Mouse (Mus musculus) c-Kit-positive CD71-positive TER-119-negative erythroid progenitor cells, embryonic 14.5 days (primary cell): ENCODE measurements at regions not wholly inside any gene's neighbourhood (a gene's known extent, or its start where the extent isn't known, plus 50 kb on each side); places are given as distances from the start of the nearest gene placed in this dataset.
"Not testable (repeated sequence)": the region's sequence is repeated elsewhere in the genome, so short reads cannot be mapped to it uniquely, and the experiment has no call there.

ENCODE experiments used
- DNase-seq: peaks from one replicate; pipeline ENCODE4 v3.0.0-alpha.2; 2013; ENCODE audit warnings: low read depth

DNA sequence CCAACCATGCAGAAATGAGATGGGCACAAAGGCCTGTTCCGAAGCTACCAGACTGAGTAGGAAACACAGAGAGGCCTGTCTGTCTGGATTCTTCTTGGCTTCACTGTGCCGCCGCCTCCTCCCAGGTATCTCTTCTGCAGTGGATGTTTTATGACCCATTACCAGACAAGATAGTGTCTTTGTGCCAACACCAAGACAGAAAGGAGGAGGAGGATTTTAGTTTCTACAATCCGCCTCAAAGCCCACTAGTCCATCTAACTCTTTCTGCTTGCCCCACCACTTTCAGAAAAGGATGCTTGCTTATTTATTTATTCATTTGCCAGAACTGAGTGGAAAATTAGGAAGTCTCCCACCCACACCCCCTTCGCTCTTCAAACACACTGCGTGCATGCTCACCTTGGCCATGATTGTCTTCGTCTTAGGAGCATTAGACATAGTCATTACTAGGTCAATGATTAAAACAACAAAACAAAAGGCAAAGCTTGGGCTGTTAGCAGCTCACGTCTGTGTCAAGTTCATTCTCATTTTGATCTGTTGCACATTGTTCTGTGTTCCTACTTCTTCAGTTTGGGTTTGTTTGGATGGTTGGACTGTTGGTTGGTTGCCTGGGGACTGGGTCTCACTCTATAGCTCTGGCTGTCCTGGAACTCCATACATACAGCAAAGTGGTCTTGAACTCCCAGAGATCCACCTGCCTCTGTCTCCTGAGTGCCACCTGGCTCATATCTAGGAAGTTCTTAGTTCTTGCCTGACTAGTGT lies 61.7 kb upstream of the Cpm start:
- no peak for DNase-seq

DNA sequence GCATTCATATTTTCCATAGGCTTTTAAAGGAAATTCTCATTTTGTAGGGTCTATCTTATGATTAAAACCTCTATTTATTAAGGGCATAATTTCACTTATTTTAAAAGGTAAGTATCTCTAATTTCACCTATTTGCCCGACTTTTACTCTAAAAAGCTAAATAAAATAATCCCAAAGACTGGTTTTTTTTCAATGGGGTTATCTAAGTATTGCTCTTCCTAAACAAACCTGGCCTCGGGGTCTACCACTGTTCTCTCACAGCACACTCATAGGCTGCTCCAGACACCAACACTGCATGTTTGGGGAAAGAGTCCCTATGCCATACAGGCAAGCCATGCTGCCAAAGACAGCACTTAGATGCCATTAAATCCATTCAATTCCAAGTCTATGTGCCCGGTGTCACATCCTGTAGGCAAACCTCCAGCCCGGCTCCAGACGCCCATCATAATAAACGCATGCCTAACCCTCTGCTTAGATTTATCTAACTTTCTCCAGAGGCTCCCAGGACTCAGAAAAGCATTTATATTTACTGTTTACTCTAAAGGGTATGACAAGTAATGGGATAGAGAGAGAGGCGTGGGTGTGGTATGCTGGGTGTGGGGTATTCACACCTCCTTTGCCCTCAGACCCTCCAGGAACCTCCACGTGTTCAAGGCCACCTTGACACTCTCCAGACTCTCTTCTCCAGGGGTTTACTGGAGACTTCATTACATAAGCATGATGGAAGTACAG lies 62.5 kb upstream of the Cpm start:
- DNase-seq = no peak

DNA sequence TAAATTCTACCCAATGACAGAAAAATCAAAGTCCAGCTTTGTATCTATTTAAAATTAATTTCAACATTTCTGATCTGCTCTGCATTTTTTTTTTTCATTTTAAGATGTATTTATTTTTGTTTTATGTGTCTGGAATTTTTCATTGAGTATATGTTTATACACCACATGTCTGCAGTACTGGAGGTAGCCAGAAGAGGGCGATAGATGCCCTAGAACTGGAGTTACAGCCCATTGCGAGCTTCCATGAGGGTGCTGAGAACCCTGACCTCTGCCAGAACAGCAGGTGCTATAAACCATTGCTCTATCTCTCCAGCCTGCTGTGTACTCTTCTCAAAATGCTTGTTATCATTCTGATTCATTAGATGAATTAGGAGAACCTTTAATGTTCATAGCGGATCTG lies 63.1 kb upstream of the Cpm start:
- DNase-seq = no peak

DNA sequence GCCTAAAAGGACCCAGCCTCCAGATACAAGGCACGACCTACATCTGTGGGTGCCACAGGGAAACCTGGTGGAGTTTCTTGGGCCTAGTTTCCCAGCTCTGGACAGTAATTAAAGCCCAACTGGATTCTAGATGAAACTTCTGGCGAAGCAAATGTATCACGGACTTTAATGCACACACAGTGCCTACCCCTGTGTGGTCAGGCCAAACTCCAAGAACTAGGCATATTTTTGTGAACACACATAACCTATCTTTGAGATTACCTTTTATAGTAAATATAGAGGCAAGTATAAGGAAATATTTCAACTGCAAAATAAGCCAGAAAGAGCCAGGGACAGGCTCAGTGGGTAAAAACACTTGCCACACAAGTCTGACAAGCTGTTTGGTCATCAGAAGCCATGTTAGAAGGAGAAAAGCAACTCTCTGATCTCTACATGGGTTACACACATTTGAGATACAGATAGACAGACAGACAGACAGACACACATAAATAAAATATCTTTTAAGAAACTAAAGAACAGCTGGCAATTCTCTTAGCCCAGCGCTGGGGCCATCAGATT lies 63.7 kb upstream of the Cpm start:
- DNase-seq = no peak

DNA sequence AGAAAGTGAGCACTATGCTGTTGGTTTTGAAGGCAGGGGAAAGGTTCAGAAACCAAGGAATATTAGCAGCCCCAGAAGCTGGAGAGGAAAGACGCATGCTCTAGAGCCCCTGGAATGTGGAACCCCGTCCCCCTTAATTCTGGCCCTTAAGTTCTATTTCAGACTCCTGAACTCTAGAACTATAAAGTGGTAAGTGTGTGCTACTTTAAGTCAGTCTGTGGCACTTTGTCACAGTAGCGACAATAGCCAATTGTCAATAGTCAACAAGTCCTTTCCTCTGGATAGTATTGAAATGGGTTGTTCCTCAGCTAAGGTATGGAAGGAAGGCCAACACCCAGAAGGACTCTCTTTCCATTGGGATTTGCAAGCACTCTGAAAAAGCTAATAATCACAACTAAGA lies 64.2 kb upstream of the Cpm start:
- no peak for DNase-seq

DNA sequence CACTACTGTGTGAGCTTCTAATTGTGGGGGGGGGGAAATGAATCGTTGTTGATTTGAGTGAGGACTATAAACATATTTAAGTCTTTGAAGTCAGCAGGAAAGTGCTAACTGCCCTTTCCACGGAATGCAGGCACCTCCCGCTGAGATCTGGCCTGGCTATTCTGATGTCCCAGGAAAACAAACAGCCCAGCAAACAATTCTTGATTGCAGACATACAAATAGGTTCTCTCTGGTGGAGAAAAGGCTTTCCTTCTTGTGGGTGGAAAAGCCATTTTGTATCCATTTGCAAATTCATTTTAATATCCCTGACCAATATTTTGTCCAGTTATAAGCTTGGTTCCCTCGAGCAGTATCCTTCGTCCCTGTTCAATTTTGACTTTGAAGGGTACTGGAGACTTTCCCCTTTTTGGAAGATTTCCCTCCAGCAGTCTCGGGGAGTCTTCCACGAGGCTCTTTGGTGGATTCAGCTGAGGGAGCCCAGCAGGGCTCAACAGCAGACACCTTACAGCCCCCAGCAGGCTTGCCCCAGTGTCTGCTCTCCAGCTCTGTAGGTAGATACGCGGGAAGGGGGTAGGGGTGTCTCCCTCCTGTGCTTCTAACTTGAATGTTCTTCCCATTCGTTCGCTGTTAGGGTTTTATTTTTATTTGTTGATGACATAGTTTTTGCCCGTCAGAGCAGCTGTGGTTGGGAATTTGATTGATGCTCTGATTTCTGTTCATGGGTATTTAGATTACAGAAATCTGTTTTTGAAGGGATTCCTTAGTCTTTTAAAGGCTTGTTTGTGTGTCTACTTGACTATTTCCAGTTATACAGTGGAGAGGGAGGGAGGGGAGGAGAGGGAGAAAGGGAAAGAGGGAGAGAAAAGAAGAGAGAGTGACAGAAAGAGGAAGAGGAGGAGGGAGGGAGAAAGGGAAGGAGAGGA lies 64.9 kb upstream of the Cpm start:
- DNase-seq = no peak

DNA sequence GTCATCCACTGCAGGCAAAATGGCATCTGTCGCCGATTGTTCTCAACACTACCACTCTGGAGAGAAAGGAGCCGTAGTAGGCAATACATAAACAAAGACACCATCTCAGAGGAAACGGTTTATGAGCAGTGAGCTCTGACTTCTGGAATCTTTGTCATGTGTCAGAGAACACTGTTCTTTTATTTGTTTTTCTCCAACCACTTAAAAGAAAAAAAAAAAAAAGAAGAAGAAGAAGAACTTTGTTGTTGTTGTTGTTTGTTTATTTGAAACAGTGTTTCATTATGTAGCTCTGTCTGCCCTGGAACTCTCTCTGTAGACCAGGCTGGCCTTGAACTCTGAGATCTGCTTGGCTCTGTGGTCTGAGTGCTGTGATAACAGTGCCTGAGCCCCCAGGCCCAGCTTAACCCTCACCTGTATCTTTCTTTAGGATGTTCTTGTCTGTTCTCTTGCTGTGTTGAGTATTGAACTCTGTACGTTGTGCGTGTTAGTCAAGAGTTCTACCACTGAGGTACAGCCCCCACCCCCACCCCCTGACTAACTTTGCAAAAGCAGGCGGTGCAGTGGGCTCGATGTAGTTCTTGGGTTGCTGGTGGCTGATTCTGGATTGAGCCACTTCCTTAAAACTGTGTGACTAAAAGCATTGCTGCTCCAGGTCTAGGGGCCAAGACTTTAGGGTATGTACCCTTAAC lies 65.7 kb upstream of the Cpm start:
- DNase-seq = no peak

DNA sequence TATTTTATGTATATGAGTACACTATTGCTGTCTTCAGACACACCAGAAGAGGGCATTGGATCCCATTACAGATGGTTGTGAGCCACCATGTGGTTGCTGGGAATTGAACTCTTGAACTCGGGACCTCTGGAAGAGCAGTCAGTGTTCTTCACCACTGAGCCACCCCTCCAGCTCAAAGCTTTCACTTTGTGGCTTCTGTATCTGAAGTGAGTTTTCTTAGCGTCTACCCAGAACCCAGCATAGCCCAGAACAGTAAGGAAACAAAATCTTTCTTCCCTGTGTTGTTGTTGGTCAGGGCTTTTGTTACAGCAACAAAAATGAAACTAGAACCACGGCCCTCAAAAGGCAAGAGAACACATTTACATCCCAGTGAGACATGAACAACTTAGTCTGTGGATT lies 66.5 kb upstream of the Cpm start:
- not testable (repeated sequence) for DNase-seq

DNA sequence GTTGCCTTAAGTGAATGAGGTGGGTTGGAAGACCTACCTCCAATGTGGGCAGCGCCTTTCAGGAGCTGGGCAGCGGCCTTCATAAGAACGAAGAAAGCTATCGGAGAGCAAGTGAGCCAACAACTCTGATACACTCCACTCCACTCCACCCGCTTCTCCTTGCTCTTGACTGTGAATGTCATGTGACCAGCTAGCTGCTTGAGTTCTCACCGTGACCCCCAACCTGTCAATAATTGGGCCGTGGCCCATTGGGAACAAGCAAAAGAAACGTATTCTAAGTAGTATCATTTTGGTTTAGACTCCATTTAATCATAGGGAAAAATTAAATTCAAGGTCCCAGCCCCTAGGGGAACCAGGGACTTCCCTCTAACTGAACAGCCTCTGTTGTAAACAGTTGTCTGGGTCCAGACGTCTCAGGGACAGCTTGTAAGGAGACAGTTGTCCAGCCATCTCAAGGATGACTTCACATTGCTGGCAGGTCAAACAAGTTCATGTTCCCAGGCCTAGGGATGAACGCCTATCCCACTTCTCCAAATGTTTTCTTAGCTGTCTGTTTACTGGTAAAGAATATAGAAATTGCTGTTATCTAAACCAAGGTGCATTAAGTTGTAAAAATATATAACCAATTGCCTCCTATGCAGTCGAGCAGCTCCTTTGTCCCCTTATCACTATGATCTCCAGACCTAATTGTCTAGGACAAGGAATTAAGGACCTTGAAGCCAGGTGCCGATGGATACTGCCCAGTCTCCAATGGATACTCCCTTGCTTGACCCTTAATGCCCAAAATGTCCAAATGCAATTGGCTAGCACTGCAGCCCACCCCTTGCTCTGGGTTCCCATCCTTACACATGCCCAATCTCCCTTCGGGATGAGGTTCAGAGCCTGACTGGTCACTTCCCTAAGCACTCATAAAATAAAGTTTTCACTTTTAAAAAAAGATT lies 67.1 kb upstream of the Cpm start:
- no peak for DNase-seq

DNA sequence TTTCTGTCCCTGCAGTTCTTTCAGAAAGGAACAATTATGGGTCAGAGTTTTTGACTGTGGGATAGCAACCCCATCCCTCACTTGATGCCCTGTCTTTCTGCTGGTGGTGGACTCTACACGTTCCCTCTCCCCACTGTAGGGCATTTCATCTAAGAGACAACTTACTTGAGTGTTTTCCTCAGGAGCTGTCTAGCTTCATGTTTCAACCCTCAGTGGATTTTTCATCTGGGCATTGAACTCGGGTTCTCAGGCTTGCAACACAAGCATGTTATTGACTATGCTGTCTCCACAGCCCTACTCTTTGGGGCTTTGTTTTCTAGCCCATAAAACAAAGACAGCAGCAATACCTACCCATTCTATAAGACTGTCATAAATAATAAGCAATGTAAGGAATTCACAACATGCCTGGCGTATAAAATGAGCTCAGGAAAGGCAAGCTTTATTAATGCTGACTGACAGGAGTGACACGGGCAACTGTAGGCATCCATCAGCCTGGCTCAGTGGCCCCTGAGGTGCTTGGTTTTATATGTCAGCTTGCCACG lies 68.0 kb upstream of the Cpm start:
- no peak for DNase-seq

DNA sequence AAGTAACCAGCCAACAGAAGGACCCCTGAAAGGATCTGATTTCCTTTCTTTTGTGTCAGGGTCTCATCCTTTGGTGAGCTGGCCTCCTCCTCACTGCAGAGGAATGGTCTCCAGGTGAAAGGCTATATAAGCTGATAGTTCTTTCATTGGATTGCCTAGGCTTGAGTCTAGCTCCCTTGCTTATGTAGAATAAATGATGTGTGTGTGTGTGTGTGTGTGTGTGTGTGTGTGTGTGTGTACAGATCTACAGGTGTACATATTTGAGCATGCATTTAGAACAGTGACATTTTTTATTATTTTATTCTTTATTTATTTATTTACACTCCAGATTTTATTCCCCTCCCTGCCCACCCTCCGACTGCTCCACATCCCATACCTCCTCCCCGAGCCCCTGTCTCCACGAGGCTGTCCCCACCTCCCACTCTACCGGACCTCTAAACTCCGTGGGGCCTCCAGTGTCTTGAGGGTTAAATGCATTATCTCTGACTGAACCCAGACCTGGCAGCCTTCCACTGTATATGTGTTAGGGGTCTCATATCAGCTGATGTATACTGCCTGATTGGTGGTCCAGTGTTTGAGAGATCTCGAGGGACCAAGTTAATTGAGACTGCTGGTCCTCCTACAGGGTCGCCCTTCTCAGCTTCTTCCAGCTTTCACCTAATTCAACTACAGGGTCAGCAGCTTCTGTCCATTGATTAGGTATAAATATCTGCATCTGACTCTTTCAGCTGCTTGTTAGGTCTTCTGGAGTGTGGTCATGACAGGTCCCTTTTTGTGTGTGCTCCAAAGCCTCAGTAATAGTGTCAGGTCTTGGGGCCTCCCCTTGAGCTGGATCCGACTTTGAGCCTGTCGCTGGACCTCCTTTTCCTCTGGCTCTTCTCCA lies 68.7 kb upstream of the Cpm start:
- no peak for DNase-seq

DNA sequence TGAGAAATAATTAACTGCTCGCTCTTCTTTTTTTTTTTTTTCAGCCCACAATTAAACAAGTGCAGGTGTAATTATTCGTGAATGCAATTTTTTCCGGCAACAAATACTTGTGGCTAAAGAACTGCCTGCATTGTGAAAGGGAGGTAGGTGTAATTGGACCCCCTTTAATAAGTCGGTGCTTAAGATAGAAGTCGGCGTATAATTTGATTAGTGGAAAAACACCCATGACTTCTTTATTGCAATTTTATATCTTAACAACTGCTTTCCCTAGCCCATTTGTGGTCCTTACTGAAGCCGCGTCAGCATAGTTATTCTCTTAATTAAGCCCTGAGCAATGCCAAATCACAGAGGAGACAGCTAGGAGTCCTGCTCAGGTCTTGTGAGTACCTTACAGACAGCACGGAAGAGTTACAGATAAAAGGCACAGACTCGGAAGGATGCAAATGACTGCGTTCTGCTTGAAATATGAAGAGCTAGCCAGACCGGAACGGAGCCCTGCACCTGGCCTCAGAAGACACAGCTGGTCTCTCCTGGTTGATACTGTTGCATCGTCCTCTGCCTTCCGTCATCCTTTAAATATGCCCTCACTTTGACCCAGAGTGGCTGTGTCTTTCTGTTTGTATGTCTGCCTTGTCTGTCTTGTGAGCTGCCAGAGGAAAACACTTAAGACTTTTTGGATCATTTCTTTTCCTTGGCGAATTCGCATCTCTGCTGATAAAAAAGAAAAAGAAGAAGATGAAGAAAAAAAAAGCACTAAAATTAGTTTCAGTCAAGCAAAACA lies 69.5 kb upstream of the Cpm start:
- DNase-seq = no peak

DNA sequence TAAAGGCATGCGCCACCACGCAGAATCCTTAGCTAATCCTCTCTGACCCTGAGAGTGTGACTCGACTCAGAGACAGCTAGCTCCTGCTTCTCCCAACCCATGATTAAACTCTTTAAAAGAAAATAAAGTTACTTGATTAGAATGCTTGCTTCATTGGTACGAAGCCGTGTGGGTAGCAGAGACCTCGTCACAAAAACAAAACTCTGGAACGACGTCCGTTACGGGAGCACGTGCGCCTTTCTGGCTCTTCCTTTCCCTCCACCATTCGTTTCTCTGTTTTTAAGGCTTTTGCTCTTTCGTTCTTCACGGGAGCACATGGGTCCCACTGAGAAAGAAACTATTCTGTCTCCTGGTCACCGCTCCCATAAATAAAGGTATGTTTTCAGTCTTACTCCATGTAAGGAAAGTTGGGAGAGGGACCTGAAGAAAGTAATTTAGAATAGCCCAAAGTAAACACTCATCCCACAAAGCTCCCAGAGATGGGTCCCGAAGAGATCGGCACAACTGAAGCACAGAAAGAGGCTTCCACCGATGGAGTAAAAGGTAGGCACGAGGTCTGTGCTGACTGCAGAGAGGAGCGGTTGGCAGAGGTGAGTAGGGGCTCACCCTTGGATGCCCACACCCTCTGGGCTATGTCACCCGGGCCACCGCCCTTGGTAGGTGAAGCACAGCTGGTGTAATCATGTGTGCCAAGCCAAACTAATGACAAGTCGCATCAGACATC lies 70.2 kb upstream of the Cpm start:
- no peak for DNase-seq

DNA sequence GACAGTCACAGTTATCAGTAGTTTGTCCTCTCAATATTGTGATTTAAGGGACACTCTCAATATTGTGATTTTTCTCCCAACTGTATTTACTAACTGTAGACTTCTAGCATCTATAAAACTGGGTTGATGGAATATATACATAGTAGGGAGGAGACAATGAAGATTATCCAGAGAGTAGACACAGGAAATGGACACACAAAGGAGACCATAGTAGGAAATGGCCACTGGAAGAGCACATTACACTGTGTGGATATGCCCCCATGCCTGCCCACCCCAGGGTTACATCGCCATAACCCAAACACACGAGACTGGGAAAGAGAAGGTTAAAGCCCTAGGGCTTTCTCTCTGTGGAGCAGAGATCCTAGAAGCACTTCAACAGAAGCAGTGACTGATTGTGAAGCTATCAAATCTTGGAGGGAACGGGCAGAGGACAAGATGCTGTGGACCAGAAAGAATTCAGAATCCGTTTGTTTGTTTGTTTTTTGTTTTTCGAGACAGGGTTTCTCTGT lies 71.0 kb upstream of the Cpm start:
- no peak for DNase-seq

DNA sequence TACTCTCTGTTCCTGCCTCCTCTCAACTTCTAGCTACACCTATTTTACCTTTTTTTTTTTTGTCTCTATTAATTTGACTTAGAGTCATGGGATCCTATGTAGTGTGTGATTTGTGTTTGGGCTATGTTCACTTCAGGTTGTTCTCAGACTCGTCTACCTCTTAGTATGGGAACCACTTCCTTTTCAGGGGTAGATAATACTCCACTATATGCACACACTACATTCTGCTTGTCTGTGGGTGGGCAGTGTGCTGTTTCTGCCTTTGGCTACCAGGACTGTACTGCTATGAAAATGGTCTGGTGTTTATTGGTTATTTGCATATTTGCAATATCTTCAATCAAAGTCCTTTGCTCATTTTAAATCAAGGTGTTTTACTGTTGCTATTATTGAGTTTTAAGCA lies 71.6 kb upstream of the Cpm start:
- no peak for DNase-seq

DNA sequence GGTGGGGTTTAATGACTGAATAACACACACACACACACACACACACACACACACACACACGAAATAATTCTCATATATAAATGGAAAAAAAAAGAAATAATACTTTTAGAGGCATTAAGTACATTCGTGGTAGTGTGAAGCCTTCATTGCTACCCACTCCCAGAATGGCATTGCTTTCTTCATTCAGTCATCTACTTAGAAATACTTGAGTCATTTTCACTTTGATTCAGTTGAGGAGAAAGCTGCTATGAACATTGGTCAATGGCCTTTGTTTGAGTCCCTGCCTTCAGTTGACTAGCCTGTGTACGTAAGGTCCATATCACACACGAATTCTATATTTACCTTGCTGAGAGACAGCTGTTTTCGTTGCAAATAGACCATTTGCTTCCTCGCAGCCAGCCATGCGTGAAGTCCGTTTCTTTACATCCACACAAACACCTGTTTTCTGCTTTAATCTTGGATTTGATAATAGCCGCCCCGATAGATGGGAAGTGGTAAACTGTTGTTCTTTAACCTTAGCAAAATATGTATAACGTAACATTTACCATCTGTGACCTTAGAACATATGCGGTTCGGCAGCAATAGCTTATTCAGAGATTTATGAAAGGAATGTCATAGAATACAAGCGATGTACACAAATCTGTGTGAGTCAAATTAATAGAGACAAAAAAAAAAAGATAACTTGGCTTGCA lies 72.3 kb upstream of the Cpm start:
- DNase-seq = no peak
